Mouse (Mus musculus) hindbrain, embryonic 15.5 days (tissue): ENCODE data around the gene Tmsb15a. TPM values are rescaled to one million over a fixed set of nuclear protein-coding genes. Genes with fewer than 3 reads are reported as not detected.
"Not testable (repeated sequence)": the region's sequence is repeated elsewhere in the genome, so short reads cannot be mapped to it uniquely, and the experiment has no call there.

Experiments used
- ATAC-seq: fragments of 200-750 bp; cut with Nextera tagmentation; 2 replicates; pipeline ENCODE4 v1.8.0; 2017; ENCODE audit warnings: low read depth, moderate number of reproducible peaks, moderate TSS enrichment; ENCODE audit not compliant: low FRiP score
- H3K27ac ChIP-seq: fragments of 300-500 bp; sonication (generic); replicated peaks from 2 replicates; pipeline ENCODE4 v1.5.1; 2015; ENCODE audit warnings: mild to moderate bottlenecking, inconsistent platforms
- H3K27me3 ChIP-seq: fragments of 300-500 bp; sonication (generic); 2 replicates; pipeline ENCODE4 v1.6.1; 2015; ENCODE audit warnings: control low read depth, inconsistent platforms
- H3K36me3 ChIP-seq: fragments of 300-500 bp; sonication (generic); 2 replicates; pipeline ENCODE4 v1.6.1; 2015; ENCODE audit warnings: control low read depth, inconsistent platforms
- H3K4me1 ChIP-seq: fragments of 300-500 bp; sonication (generic); replicated peaks from 2 replicates; pipeline ENCODE4 v1.6.1; 2015; ENCODE audit warnings: control low read depth, inconsistent platforms
- H3K4me2 ChIP-seq: fragments of 300-500 bp; sonication (generic); 2 replicates; pipeline ENCODE4 v1.6.1; 2015; ENCODE audit warnings: moderate library complexity, mild to moderate bottlenecking, inconsistent platforms
- H3K4me3 ChIP-seq: fragments of 300-500 bp; sonication (generic); 2 replicates; pipeline ENCODE4 v1.5.1; 2015; ENCODE audit warnings: mild to moderate bottlenecking, inconsistent platforms
- H3K9ac ChIP-seq: fragments of 300-500 bp; sonication (generic); 2 replicates; pipeline ENCODE4 v1.6.1; 2015; ENCODE audit warnings: inconsistent platforms
- H3K9me3 ChIP-seq: fragments of 300-500 bp; sonication (generic); 2 replicates; pipeline ENCODE4 v1.6.1; 2016; ENCODE audit warnings: control low read depth, inconsistent platforms
- WGBS: fragments of 180-500 bp; shearing (Covaris S2); methylation state at CpG from one replicate; pipeline ENCODE4 v1.1.7; 2015; 5-methylcytosine and 5-hydroxymethylcytosine counted together
- polyA plus RNA-seq: library from polyadenylated mRNA; unstranded; fragments of >200 nt; fragmentation: Nextera tagmentation; extraction: Ambion mirVana; gene quantifications from 2 replicates; pipeline ENCODE4 v1.2.1, GENCODE M21; 2015

Gene Tmsb15a
- polyA plus RNA-seq = not detected in 2 replicates

DNA sequence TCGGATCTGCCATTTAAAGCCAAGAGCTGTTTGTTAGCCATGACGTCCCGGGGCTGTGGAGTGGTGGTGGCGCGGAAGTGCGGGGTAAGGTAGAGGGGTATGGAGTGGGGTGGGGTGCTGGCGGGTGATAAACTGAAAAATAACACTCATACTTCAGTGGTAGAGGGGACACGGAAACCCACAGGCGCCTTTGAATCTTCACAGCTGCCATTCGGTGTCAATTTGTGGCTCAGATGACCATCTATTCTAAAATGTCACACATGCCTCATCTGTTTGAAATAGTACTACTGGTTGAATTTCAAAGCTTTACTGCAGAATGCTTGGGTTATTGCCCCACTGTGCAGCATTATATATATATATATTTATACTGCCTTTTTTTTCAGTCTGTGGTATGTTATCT, at the start of gene Tmsb15a:
Gene Tmsb15a, minus strand, starts transcription at position 101 of the 400 bp plus-strand sequence.
- Histone ChIP-seq H3K4me3 (no peak within 1 kb of the TSS), H3K4me1 (no peaks in the 10 kb centered on the region), H3K27ac (no peak within 1 kb of the TSS), H3K9me3 (no peaks in the 10 kb centered on the region), H3K9ac (no peak within 1 kb of the TSS), H3K27me3 (no peaks in the 10 kb centered on the region), H3K36me3 (no peaks in the 10 kb centered on the region), H3K4me2 (no peak within 1 kb of the TSS)
- WGBS = 87% methylated on average over 10 of the region's 10 CpGs
- ATAC-seq = no peak

DNA sequence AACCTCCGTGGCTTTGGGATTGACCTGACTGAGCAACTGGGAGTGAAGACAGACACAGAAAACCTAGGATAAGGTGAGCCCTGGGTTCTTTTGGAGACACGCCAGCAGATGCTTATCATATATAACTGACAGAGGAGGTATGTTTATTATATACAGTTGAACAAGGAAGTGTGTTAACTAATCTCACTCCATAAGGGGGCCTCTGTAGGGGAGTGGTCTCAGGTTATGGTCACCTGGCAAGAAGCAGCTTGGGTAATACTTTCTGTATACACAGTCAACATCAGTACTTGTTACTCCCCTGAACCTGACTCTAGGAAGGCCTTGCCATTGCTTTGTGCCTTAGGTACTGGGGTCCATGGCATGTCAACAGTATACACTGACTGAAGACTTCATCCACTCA, 43.5 kb upstream of the Tmsb15a start:
- no peaks in the 10 kb centered on the region for H3K27me3 ChIP-seq
- 86% methylated on average over 2 of the region's 2 CpGs for WGBS
- no peak overlapping the region for H3K4me3 ChIP-seq
- no peaks in the 10 kb centered on the region for H3K36me3 ChIP-seq
- no peak overlapping the region for H3K4me2 ChIP-seq
- no peak overlapping the region for H3K27ac ChIP-seq
- H3K9me3 ChIP-seq = no peaks in the 10 kb centered on the region
- no peaks in the 10 kb centered on the region for H3K4me1 ChIP-seq
- no peak overlapping the region for H3K9ac ChIP-seq
- no peak for ATAC-seq

DNA sequence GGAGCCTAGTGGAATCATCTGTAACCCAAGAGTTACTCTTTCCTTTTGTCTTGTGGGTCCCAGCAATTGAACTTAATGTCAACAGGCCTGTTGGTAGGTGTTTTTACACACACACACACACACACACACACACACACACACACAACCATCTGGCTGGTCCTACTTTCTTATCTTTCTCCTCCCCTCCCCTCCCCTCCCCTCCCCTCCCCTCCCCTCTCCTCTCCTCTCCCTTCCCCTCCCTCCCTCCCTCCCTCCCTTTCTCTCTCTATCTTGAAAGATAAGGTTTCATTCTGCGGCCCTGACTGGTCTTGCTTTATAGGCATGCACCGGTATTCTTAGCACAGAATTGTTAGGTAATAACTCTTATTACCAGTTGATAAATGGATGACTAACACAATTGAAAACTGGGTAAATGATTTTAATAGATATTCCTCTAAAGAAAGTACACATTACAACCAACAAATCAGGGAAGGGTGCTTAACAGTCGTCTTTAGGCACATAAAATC, 43.0 kb upstream of the Tmsb15a start:
- Histone ChIP-seq H3K9me3 (no peaks in the 10 kb centered on the region), H3K27ac (no peak overlapping the region), H3K27me3 (no peaks in the 10 kb centered on the region), H3K4me3 (no peak overlapping the region), H3K36me3 (no peaks in the 10 kb centered on the region), H3K4me1 (no peaks in the 10 kb centered on the region), H3K4me2 (no peak overlapping the region), H3K9ac (no peak overlapping the region)
- no peak for ATAC-seq
- WGBS = 88% methylated on average over 2 of the region's 3 CpGs

- ATAC-seq = no peak
- Histone ChIP-seq H3K9me3 (no peaks in the 10 kb centered on the region), H3K36me3 (no peaks in the 10 kb centered on the region), H3K4me3 (no peak overlapping the region), H3K9ac (no peak overlapping the region), H3K4me2 (no peak overlapping the region), H3K4me1 (no peaks in the 10 kb centered on the region), H3K27me3 (no peaks in the 10 kb centered on the region), H3K27ac (no peak overlapping the region)
These were observed 36.6 kb upstream of the Tmsb15a start for GRCm38 (mm10) chrX:135761707-135762106.

- H3K27me3 ChIP-seq = no peaks in the 10 kb centered on the region
- H3K9ac ChIP-seq = no peak overlapping the region
- H3K36me3 ChIP-seq = peaks cover 3% of the 10 kb centered on the region; the same call in 1 of the 2 replicates
- ATAC-seq = no peak; the same call in 1 of the 2 replicates
- H3K4me3 ChIP-seq = no peak overlapping the region
- no peaks in the 10 kb centered on the region for H3K9me3 ChIP-seq
- WGBS = 11% methylated on average over 2 of the region's 2 CpGs
- H3K4me1 ChIP-seq = no peaks in the 10 kb centered on the region
- H3K27ac ChIP-seq = no peak overlapping the region
- H3K4me2 ChIP-seq = no peak overlapping the region
These were observed 27.8 kb upstream of the Tmsb15a start for GRCm38 (mm10) chrX:135752832-135753231.

GRCm38 (mm10) chrX:135745376-135745775, 20.3 kb upstream of the Tmsb15a start:
- 96% methylated on average over 3 of the region's 3 CpGs for WGBS
- H3K4me2 ChIP-seq, H3K27ac ChIP-seq, H3K27me3 ChIP-seq, H3K9ac ChIP-seq, H3K9me3 ChIP-seq, H3K4me3 ChIP-seq, H3K4me1 ChIP-seq, H3K36me3 ChIP-seq, ATAC-seq: not testable (repeated sequence)

DNA sequence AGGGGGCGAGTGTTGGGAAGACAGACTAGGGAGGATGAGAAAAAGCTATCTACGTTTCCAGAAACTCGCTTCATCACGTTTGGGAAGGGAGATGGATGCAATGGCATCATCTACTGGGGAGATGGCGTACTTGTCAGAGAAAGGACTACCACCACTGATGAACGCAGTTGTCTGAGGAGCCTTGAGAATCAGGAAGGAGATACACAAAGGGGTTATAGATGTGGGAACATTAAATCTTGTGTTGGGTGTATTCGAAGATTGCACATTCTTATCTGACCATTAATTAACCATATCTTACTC, 17.9 kb upstream of the Tmsb15a start:
- Histone ChIP-seq H3K4me3 (peak overlapping the region; percentile 64), H3K4me1 (peaks cover 8% of the 10 kb centered on the region), H3K27me3 (0 out of 2 replicates have a peak, but pooled peaks cover under 1% of the 10 kb centered on the region), H3K27ac (peak overlapping the region; percentile 92), H3K4me2 (peak overlapping the region; percentile 56), H3K9ac (peak overlapping the region; percentile 64), H3K9me3 (no peaks in the 10 kb centered on the region), H3K36me3 (no peaks in the 10 kb centered on the region)
- 22% methylated on average over 7 of the region's 7 CpGs for WGBS
- peak; percentile 31; the same call in 1 of the 2 replicates for ATAC-seq

- Histone ChIP-seq H3K4me3 (peak within 1 kb of the TSS; percentile 64), H3K27ac (peak within 1 kb of the TSS; percentile 92), H3K27me3 (0 out of 2 replicates have a peak, but pooled peaks cover 2% of the 10 kb centered on the region), H3K4me1 (peaks cover 8% of the 10 kb centered on the region), H3K9me3 (no peaks in the 10 kb centered on the region), H3K4me2 (peak within 1 kb of the TSS; percentile 56), H3K36me3 (no peaks in the 10 kb centered on the region), H3K9ac (peak within 1 kb of the TSS; percentile 64)
- 17% methylated on average over 48 of the region's 48 CpGs for WGBS
- ATAC-seq = peak; percentile 98
These were observed 17.4 kb upstream of the Tmsb15a start, which contains the start of the genes Armcx5 and Gprasp1 for GRCm38 (mm10) chrX:135742304-135743055. Armcx5 (plus strand) TSS chrX:135742733. Gprasp1 (plus strand) TSS chrX:135742733.

- H3K9ac ChIP-seq = no peak overlapping the region
- H3K27ac ChIP-seq = no peak overlapping the region
- peaks cover 7% of the 10 kb centered on the region for H3K4me1 ChIP-seq
- ATAC-seq = no peak
- 0 out of 2 replicates have a peak, but pooled peaks cover 2% of the 10 kb centered on the region for H3K27me3 ChIP-seq
- no peaks in the 10 kb centered on the region for H3K9me3 ChIP-seq
- H3K36me3 ChIP-seq = no peaks in the 10 kb centered on the region
- WGBS = 89% methylated on average over 2 of the region's 2 CpGs
- H3K4me3 ChIP-seq = no peak overlapping the region
- H3K4me2 ChIP-seq = no peak overlapping the region
These were observed 13.9 kb upstream of the Tmsb15a start for GRCm38 (mm10) chrX:135738730-135739520.

DNA sequence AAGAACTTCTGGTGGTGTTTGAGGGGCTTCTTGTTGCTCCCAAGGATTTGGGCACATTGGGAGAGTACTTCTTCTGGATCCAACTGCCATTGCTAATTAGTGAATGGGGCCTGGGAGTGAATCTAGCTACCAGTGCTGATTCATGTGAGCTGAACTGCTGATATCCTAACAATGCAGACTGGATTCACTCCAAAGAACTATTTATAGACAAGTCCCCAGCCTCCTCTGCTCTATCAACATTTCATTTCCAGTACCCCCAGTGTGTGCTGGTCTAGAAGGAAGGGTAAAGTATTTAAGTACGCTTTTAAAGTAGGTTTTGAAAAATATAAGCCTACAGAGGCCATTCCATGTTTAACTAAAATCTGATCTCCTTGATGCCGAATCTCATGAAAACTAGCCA, 12.2 kb downstream of the Tmsb15a start:
- Histone ChIP-seq H3K4me2 (no peak overlapping the region), H3K36me3 (no peaks in the 10 kb centered on the region), H3K27me3 (no peaks in the 10 kb centered on the region), H3K27ac (no peak overlapping the region), H3K4me3 (no peak overlapping the region), H3K4me1 (no peaks in the 10 kb centered on the region), H3K9me3 (no peaks in the 10 kb centered on the region), H3K9ac (no peak overlapping the region)
- no peak for ATAC-seq
- WGBS = 89% methylated on average over 2 of the region's 2 CpGs

- Histone ChIP-seq H3K9ac (no peak overlapping the region), H3K27ac (no peak overlapping the region), H3K36me3 (no peaks in the 10 kb centered on the region), H3K4me1 (no peaks in the 10 kb centered on the region), H3K4me3 (no peak overlapping the region), H3K4me2 (no peak overlapping the region), H3K27me3 (no peaks in the 10 kb centered on the region), H3K9me3 (no peaks in the 10 kb centered on the region)
- 36% methylated on average over 2 of the region's 2 CpGs for WGBS
- no peak for ATAC-seq
These were observed 20.7 kb downstream of the Tmsb15a start for GRCm38 (mm10) chrX:135704349-135704748.

DNA sequence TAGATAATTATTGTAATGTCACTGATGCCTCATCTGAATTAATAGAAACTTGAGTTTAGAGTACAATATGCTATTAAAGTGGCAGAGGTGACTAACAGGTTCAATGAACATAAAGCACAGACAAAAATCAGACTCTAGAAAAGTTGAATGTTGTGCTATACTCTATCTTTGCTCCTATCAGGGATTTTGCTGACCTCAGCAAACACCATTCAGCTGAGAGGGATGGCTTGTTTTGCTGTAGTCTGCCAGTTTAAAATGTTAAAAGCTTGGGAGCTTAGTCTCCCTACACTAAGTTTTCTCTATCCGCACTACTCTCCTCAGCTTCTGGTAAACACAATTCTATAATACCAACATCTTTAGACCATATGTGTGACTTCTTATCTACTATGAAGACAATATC, 21.9 kb downstream of the Tmsb15a start:
- Histone ChIP-seq H3K4me3 (no peak overlapping the region), H3K9ac (no peak overlapping the region), H3K27me3 (no peaks in the 10 kb centered on the region), H3K36me3 (no peaks in the 10 kb centered on the region), H3K27ac (no peak overlapping the region), H3K4me2 (no peak overlapping the region), H3K4me1 (no peaks in the 10 kb centered on the region), H3K9me3 (no peaks in the 10 kb centered on the region)
- no peak for ATAC-seq
- WGBS = 89% methylated on average over 1 of the region's 1 CpGs
